Mouse (Mus musculus) embryonic facial prominence, embryonic 14.5 days (tissue): Measurements from ENCODE around the gene Sdha. TPM values are rescaled to one million over a fixed set of nuclear protein-coding genes. Genes with fewer than 3 reads are reported as not detected.

Experiments used
- ATAC-seq: fragments of 200-750 bp; cut with Nextera tagmentation; 2 replicates; pipeline ENCODE4 v1.8.0; 2017; ENCODE audit warnings: low read depth, moderate number of reproducible peaks, moderate TSS enrichment
- DNase-seq: peaks from one replicate; pipeline ENCODE4 v3.0.0-alpha.2; 2015; ENCODE audit warnings: low spot score
- H3K27ac ChIP-seq: fragments of 300-500 bp; sonication (generic); replicated peaks from 2 replicates; pipeline ENCODE4 v1.5.1; 2014; ENCODE audit warnings: low read depth, mild to moderate bottlenecking, low read length, moderate library complexity
- H3K27me3 ChIP-seq: fragments of 300-500 bp; sonication (generic); replicated peaks from 2 replicates; pipeline ENCODE4 v1.6.1; 2014; ENCODE audit warnings: low read length; ENCODE audit not compliant: control insufficient read depth, insufficient read depth
- H3K36me3 ChIP-seq: fragments of 300-500 bp; sonication (generic); 2 replicates; pipeline ENCODE4 v1.6.1; 2014; ENCODE audit warnings: low read length, mixed read lengths; ENCODE audit not compliant: control insufficient read depth, insufficient read depth
- H3K4me1 ChIP-seq: fragments of 300-500 bp; sonication (generic); 2 replicates; pipeline ENCODE4 v1.6.1; 2014; ENCODE audit warnings: antibody characterized with exemption, low read length; ENCODE audit not compliant: control insufficient read depth, insufficient read depth
- H3K4me2 ChIP-seq: fragments of 300-500 bp; sonication (generic); 2 replicates; pipeline ENCODE4 v1.6.1; 2014; ENCODE audit warnings: low read depth, mild to moderate bottlenecking, low read length, moderate library complexity, mixed read lengths
- H3K4me3 ChIP-seq: fragments of 300-500 bp; sonication (generic); 2 replicates; pipeline ENCODE4 v1.5.1; 2014; ENCODE audit warnings: low read depth, mild to moderate bottlenecking, low read length
- H3K9ac ChIP-seq: fragments of 300-500 bp; sonication (generic); 2 replicates; pipeline ENCODE4 v1.6.1; 2014; ENCODE audit warnings: low read depth, mild to moderate bottlenecking, low read length, moderate library complexity, mixed read lengths
- H3K9me3 ChIP-seq: fragments of 300-500 bp; sonication (generic); 2 replicates; pipeline ENCODE4 v1.6.1; 2016; ENCODE audit warnings: low read length; ENCODE audit not compliant: control insufficient read depth
- WGBS: fragments of 180-500 bp; shearing (Covaris S2); extraction: QIAGEN DNeasy Blood & Tissue Kit; methylation state at CpG from one replicate; pipeline ENCODE4 v1.1.7; 2014; 5-methylcytosine and 5-hydroxymethylcytosine counted together
- polyA plus RNA-seq: library from polyadenylated mRNA; unstranded; fragments of >200 nt; fragmentation: Nextera tagmentation; extraction: Ambion mirVana; gene quantifications from 2 replicates; pipeline ENCODE4 v1.2.1, GENCODE M21; 2014

Gene Sdha
- polyA plus RNA-seq, 1 experiment from 2014 or later: 207 TPM

DNA sequence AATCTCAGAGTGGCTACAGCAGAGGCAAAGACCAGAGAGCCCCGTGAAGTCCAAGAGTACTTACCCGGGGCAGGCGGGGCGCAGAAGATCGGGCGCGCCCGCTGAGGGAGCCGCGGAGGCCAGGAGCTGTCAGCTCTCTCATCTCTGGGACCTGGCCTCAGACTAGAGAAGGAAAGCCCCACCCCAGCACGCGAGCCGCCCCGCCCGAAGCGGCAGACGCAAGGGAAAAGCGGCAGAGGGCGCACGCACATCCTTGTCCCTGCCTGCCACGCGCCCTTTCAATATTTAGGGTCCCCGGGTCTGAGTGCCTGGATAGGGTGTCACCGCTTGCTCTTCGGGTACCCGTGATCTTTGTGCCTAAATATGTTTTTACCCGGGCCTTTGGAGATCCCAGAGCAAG is 57.9 kb downstream of the Sdha start, which contains the start of gene Ahrr:
Gene Ahrr (minus strand): TSS at position 165 of the 400 bp plus-strand sequence.
- Histone ChIP-seq H3K4me1 (no peaks in the 10 kb centered on the region), H3K27ac (no peak within 1 kb of the TSS), H3K36me3 (no peaks in the 10 kb centered on the region), H3K9me3 (no peaks in the 10 kb centered on the region), H3K4me3 (peak within 1 kb of the TSS; percentile 27), H3K9ac (peak within 1 kb of the TSS; percentile 15; the same call in 1 of the 2 replicates), H3K4me2 (peak within 1 kb of the TSS; percentile 54), H3K27me3 (no peaks in the 10 kb centered on the region)
- ATAC-seq: peak; percentile 55; the same call in 1 of the 2 replicates
- under 1% methylated on average over 20 of the region's 27 CpGs for WGBS
- DNase-seq: peak; percentile 59

DNA sequence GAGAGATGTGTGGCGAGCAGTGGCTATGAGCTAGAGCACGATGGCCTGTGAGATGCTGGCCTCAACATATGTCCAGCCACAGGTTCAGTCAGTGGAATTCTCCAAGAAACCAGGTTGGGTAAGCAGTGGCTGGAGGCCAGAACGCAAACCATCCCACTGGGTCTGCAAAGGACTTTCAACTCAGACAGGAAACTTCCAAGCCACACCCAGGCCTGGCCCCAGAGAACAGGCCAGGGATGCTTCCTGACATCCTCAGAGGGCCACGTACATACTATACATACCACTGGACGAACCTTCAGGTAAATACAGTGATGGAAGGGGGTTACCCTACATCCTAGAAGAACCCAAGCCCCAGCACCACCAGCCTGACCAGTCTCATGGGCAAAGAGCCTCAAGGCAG is 60.4 kb downstream of the Sdha start:
- no peak overlapping the region for H3K4me3 ChIP-seq
- WGBS: 84% methylated on average over 5 of the region's 5 CpGs

DNA sequence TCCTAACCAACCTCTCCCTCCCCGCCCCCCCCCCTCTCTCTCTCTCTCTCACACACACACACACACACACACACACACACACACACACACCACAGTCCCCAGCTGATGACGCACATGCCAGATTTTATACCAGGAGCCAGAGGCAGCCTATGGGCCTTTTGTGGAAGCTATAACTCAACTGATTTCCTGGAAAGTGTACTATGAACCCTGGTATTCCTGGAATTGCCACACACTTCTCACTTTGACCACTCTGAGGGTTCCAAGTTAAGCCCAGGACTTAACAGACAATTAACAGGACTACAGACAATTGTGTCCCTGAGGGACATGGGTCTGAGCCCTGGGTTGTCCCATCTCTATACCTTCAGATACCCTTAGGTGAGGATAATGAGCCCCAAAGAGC is 67.8 kb downstream of the Sdha start:
- H3K9me3 ChIP-seq: no peaks in the 10 kb centered on the region
- no peaks in the 10 kb centered on the region for H3K4me1 ChIP-seq
- no peak overlapping the region for H3K4me3 ChIP-seq
- no peak overlapping the region for H3K4me2 ChIP-seq
- no peaks in the 10 kb centered on the region for H3K36me3 ChIP-seq
- DNase-seq: no peak
- H3K27me3 ChIP-seq: no peaks in the 10 kb centered on the region
- ATAC-seq: no peak
- no peak overlapping the region for H3K27ac ChIP-seq
- H3K9ac ChIP-seq: no peak overlapping the region
- WGBS: 89% methylated on average over 1 of the region's 2 CpGs

More for the DNA sequence above, 60.4 kb downstream of the Sdha start:
- Histone ChIP-seq H3K27me3 (no peaks in the 10 kb centered on the region), H3K36me3 (no peaks in the 10 kb centered on the region), H3K9ac (no peak overlapping the region), H3K4me1 (no peaks in the 10 kb centered on the region), H3K4me2 (no peak overlapping the region), H3K9me3 (no peaks in the 10 kb centered on the region), H3K27ac (no peak overlapping the region)
- ATAC-seq (no peak), DNase-seq (no peak)

DNA sequence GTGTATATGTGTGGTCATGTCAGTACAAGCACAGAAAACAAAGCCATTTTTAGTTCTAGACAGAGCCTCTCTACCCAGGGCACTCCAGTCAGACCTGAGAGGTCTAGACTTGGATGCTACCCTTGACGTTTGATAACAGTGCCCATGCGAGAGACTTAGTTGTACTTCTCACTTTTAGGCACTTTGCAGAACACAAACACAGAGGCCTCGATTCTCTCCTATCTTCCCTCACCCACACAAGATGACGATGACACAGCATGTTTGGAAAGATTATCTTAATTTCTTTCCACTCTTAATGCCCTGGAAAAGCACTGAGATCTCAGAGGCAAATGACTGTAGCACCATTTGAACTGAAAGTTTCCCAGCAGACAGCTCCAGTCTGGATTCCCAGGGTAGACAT is 74.4 kb downstream of the Sdha start:
- Histone ChIP-seq H3K27ac (no peak overlapping the region), H3K9ac (no peak overlapping the region), H3K9me3 (no peaks in the 10 kb centered on the region), H3K27me3 (no peaks in the 10 kb centered on the region), H3K4me3 (no peak overlapping the region), H3K36me3 (no peaks in the 10 kb centered on the region), H3K4me1 (no peaks in the 10 kb centered on the region), H3K4me2 (no peak overlapping the region)
- DNase-seq (no peak), ATAC-seq (no peak)
- WGBS: 73% methylated on average over 4 of the region's 4 CpGs

Other genes starting within 250 kb of the Sdha start
- not detected in 2 replicates for gene Slc9a3, start 228.8 kb downstream of the Sdha start, polyA plus RNA-seq
- 82.3 and 85.0 TPM in 2 replicates for gene Exoc3, start 141.5 kb downstream of the Sdha start, polyA plus RNA-seq
- gene Ahrr, start 57.9 kb downstream of the Sdha start, polyA plus RNA-seq: 1.3 and 1.9 TPM in 2 replicates
- gene Pdcd6, start 32.7 kb downstream of the Sdha start, polyA plus RNA-seq: 150 TPM in 2 replicates
- gene Ccdc127, start within 50 bp of the Sdha start, polyA plus RNA-seq: 51.0 and 51.7 TPM in 2 replicates
- 0.10 TPM in 1 of 2 replicates, not detected in the other for gene Lrrc14b, start 13.7 kb upstream of the Sdha start, polyA plus RNA-seq
- gene Zfp72, start 40.6 kb upstream of the Sdha start, polyA plus RNA-seq: 5.8 and 6.8 TPM in 2 replicates
- gene Ftl1-ps1, start 49.4 kb upstream of the Sdha start, polyA plus RNA-seq: 73.0 and 78.2 TPM in 2 replicates
- 16.0 and 19.2 TPM in 2 replicates for gene Zfp825, start 143.7 kb upstream of the Sdha start, polyA plus RNA-seq